Mouse (Mus musculus) olfactory bulb, adult 2 months (tissue): ENCODE results near the gene Aldh3b3. TPM values are rescaled to one million over a fixed set of nuclear protein-coding genes. Genes with fewer than 3 reads are reported as not detected.

Experiments used
- H3K27ac ChIP-seq: fragments of 200-500 bp; 2 replicates; pipeline ENCODE4 v1.5.1; 2012; ENCODE audit warnings: low read depth, low read length; ENCODE audit not compliant: insufficient read depth
- H3K4me1 ChIP-seq: fragments of 200-500 bp; 2 replicates; pipeline ENCODE4 v1.6.1; 2012; ENCODE audit warnings: low read length; ENCODE audit not compliant: control insufficient read depth, insufficient read depth
- H3K4me3 ChIP-seq: fragments of 200-500 bp; 2 replicates; pipeline ENCODE4 v1.5.1; 2012; ENCODE audit warnings: mild to moderate bottlenecking, low read depth, low read length, moderate library complexity; ENCODE audit not compliant: insufficient read depth
- CTCF ChIP-seq: fragments of 200-500 bp; IDR thresholded peaks from 2 replicates; pipeline ENCODE4 v1.5.1; 2012; ENCODE audit warnings: low read depth, mild to moderate bottlenecking, low read length, moderate library complexity; ENCODE audit not compliant: insufficient read depth
- POLR2A ChIP-seq: fragments of 200-500 bp; IDR thresholded peaks from 2 replicates; pipeline ENCODE4 v1.6.1; 2012; ENCODE audit warnings: mild to moderate bottlenecking, low read depth, low read length, moderate library complexity; ENCODE audit not compliant: insufficient read depth
- WGBS: fragments of 180-500 bp; shearing (Covaris S2); methylation state at CpG from one replicate; pipeline ENCODE4 v1.1.7; 2018; 5-methylcytosine and 5-hydroxymethylcytosine counted together
- polyA plus RNA-seq: library from polyadenylated mRNA; stranded (reverse); fragments of >200 nt; gene quantifications from 2 replicates; pipeline ENCODE4 v1.2.4, GENCODE M21; 2012; ENCODE audit warnings: low replicate concordance; ENCODE audit not compliant: missing spikeins, insufficient read depth, insufficient read length

Gene Aldh3b3
- not detected in 2 replicates for polyA plus RNA-seq

DNA sequence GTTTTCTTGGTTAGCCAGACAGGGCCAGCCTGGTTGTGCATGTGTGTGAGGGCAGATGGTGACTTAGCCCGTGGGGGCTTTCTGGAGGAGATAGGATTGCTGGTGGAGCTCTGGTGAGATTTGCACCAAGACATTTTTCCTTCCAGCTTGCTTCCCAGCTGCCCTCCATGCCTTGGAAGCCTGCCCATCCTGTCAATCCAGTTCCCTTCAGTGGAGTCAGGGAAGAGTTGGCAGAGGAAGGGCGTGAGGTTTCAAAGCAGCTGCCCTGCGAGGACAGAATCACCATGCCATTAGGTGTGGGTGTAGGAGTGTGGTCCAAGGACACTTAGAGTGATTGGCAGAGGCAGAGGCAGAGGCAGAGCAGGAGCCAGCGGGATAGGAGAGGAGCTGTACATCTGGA, at the start of gene Aldh3b3:
Gene Aldh3b3 (plus strand): TSS at position 176 of the 400 bp plus-strand sequence.
- H3K4me1 ChIP-seq, result peaks cover 3% of the 10 kb centered on the region; the same call in 1 of the 2 replicates
- WGBS, result 46% methylated on average over 4 of the region's 4 CpGs
- TF ChIP-seq POLR2A (no peak), CTCF (no peak)
- no peak within 1 kb of the TSS for H3K4me3 ChIP-seq
- H3K27ac ChIP-seq, result no peak within 1 kb of the TSS

GRCm38 (mm10) chr19:3910206-3910605, 48.2 kb upstream of the Aldh3b3 start:
- WGBS, result 78% methylated on average over 5 of the region's 5 CpGs
- TF ChIP-seq CTCF, result no peak
- no peak for TF ChIP-seq POLR2A
- Histone ChIP-seq H3K27ac (no peak overlapping the region), H3K4me1 (peaks cover 25% of the 10 kb centered on the region), H3K4me3 (no peak overlapping the region)

- TF ChIP-seq CTCF (no peak), POLR2A (no peak)
- whole genome bisulfite sequencing, result under 1% methylated on average over 43 of the region's 43 CpGs
- Histone ChIP-seq H3K27ac (peak within 1 kb of the TSS; percentile 95), H3K4me3 (peak within 1 kb of the TSS; percentile 75), H3K4me1 (peaks cover 12% of the 10 kb centered on the region)
Observed at GRCm38 (mm10) chr19:3912337-3913204, 45.9 kb upstream of the Aldh3b3 start, which contains the start of gene Ndufs8. Gene Ndufs8, minus strand, starts transcription at chr19:3912774.

DNA sequence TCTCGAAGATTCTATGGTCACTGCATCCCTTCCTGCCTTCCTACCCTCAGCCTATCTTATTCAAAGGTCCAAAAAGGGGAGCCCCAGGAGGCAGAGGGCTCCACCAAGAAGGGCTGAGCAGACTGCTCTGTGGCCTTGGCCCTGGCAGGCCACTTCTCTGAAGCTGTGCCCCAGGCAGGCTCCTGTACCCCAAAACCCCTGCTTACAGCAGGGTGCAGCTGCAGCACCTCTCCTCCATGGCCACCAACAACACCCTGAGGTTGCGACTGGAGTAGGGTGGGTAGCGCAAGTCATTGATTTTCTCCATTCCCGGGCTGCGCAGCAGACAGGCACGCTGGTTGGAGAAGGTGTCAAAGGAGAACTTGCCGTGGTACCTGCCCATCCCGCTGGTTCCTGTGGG, 44.8 kb upstream of the Aldh3b3 start:
- TF ChIP-seq POLR2A, result no peak
- no peak for TF ChIP-seq CTCF
- peaks cover 12% of the 10 kb centered on the region for H3K4me1 ChIP-seq
- no peak overlapping the region; the same call in 1 of the 2 replicates for H3K4me3 ChIP-seq
- 89% methylated on average over 8 of the region's 8 CpGs for WGBS
- H3K27ac ChIP-seq, result no peak overlapping the region

GRCm38 (mm10) chr19:3914535-3914934, 43.9 kb upstream of the Aldh3b3 start:
- H3K4me1 ChIP-seq, result peaks cover 12% of the 10 kb centered on the region
- 92% methylated on average over 5 of the region's 5 CpGs for WGBS
- no peak overlapping the region for H3K27ac ChIP-seq
- no peak for TF ChIP-seq POLR2A
- TF ChIP-seq CTCF, result no peak
- H3K4me3 ChIP-seq, result no peak overlapping the region

DNA sequence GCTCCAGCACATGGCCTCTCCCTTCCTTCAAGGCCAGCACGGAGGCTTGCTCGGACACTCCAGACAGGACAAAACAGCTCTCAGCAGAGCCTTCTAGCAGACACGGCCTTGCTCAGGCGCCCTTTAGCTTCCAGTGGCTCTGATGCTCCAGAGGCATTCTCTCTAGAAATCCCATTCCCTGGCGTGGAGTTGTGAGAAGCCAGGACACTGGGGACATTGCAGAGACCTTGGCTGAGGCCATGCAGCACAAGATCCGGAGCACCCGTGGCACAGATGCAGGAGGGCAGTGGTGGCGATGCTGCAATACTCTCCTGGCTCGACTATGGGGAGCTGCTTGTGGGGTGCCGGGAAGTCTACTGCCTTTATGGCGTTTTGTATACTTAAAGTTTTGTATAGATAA, 41.7 kb upstream of the Aldh3b3 start:
- no peak for TF ChIP-seq CTCF
- TF ChIP-seq POLR2A, result no peak
- H3K4me1 ChIP-seq, result peaks cover 7% of the 10 kb centered on the region
- no peak overlapping the region for H3K4me3 ChIP-seq
- no peak overlapping the region for H3K27ac ChIP-seq
- 72% methylated on average over 11 of the region's 11 CpGs for WGBS

- Histone ChIP-seq H3K4me1 (0 out of 2 replicates have a peak, but pooled peaks cover 7% of the 10 kb centered on the region), H3K4me3 (no peak overlapping the region), H3K27ac (no peak overlapping the region)
- no peak for TF ChIP-seq CTCF
- TF ChIP-seq POLR2A, result no peak
Observed at GRCm38 (mm10) chr19:3919928-3920327, 38.5 kb upstream of the Aldh3b3 start.

GRCm38 (mm10) chr19:3922661-3923371, 35.6 kb upstream of the Aldh3b3 start:
- Histone ChIP-seq H3K4me3 (no peak overlapping the region), H3K4me1 (0 out of 2 replicates have a peak, but pooled peaks cover 7% of the 10 kb centered on the region), H3K27ac (no peak overlapping the region)
- no peak for TF ChIP-seq CTCF
- no peak for TF ChIP-seq POLR2A
- WGBS, result 55% methylated on average over 10 of the region's 10 CpGs

DNA sequence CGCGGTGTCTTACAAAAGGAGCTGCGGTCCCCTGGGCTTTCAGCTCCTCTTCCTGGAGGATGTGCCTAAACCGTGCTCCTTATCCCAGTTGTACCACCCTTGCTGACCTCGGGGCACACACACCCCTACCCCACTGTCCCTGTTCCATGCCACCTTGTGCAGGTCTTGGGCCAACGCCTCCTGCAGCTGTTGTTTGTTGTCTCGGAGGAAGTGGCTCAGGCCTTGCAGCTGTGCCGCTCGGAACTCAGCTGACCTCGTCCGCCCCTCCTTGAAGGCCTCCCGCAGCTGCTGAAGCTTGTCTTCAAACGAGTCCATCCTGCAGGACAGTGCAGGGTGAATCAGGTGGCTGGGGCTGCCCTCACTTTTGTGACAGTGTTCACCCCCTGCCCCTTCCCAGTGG, 34.9 kb upstream of the Aldh3b3 start:
- H3K27ac ChIP-seq, result no peak overlapping the region
- H3K4me3 ChIP-seq, result no peak overlapping the region
- 0 out of 2 replicates have a peak, but pooled peaks cover 7% of the 10 kb centered on the region for H3K4me1 ChIP-seq
- WGBS, result 68% methylated on average over 13 of the region's 13 CpGs
- TF ChIP-seq CTCF, result no peak
- no peak for TF ChIP-seq POLR2A
